Mouse (Mus musculus): Measurements from ENCODE around the gene Drap1.

Gene Drap1

DNA sequence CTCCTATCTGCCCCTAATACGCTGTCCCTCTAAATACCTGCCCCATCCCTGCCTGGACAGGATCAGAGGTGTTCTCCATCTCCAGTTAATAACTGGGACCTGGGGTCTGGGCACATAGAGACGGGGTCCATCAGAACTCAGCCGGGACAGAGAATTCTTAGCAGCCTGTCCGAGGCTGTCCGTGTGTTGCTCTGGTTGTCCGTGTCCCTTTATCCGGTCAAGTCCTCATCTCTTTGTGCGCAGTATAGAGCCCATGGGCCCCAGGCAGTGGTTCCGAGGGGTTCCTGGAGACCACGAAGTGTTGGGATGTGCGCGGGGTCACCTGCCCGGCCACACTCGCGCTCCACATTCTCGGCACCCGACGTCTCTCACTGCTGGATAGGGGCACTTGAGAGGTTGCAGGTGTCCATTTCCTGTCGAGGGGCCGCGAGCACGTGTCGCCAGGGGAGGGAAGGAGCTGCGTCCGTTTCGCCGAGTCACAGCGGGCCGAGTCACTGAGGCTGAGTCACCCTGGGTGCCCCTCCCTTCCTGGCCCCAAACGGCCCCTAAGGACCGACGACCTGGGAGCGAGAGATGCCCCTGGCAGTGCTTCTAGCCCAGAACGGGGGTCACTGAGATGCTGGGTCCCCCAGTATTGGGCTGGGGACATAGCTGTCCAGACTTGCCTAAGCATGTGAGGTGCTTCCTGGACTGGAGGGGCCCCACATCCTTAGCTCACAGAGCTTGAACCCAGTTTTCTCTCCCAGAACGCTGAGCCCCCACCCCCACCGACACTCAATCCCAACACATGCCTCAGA is 23.8 kb upstream of the Drap1 start:
- no peak for DNase-seq (ENCODE audit: low read depth)

DNA sequence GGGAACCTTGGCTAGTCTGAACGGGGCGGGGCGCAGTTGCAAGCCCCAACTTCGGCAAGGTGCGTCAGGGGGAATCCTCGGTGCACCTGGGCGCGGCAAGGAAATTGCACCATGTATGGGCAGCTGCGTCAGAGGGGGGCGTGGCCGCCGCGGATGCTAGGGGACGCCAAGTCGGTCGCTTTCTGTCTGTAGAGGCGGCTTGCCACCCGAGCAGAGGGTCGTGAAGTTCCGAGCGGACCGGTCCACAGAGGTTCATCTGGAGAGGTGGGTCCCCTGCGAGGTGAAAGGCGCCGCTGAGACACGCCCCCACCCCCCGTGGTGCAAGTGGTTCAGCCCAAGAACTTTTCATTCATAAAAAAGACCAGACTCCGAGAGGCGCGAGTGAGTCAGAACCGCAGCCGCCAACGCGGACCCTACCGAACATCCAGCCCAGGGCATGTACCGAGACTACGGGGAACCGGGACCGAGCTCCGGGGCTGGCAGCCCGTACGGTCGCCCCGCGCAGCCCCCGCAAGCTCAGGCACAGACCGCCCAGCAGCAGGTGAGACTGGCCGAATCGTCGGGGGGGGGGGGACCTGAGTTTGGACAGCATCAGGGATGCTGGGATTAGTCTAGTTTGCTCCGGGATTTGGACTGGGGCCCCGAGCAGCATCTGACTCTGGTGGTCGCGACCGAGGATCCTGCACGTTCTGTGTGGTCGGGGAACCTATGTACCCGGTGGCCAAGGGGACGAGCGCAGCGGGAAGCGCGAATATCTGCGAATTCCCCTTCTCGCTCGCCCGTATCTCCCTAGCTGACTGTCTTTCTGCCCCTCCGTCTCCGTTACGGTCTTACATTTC is 23.0 kb upstream of the Drap1 start, which contains the start of gene Fosl1:
Gene Fosl1, plus strand, starts transcription at position 33 of the 839 bp plus-strand sequence.
- no peak for DNase-seq (ENCODE audit: low read depth)

DNA sequence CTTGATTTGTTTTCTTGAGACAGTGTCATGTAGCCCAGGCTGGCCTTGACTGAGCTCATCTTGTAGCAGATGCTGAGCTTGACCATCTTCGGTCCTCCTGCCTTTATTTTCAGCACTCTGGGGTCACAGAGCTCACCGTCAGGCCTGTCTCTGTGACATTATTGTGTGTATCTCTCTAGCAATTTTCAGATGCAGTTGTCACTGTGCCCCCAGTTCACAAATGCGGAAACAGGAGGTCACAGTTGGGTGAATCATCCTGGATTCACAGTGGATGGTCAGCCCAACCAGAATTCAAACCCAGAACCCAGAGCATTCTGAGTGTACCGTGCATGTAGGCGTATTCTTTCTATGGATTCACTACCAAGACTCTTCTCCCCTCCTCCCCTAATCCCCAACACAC is 21.0 kb upstream of the Drap1 start:
- DNase-seq (ENCODE audit: low read depth): no peak

DNA sequence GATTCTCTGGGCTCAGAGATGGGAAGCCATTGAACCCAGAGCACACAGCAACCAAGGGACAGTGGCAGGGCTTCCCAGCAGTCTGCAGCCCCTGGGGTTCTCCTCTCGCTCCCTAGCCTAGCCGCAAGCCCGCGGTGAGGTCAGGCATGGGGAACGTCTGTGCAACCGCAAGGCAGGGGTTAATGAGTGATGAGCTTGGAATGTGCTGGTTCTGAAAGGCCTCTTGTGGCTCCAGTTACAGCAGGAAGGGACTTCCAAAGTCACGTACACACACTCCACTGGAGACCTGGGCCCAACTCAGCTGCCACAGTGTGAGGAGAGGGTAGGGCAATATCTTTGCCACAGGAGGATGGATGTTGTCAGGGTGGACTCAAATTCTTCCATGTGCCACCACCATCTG is 20.2 kb upstream of the Drap1 start:
- DNase-seq (ENCODE audit: low read depth): no peak

DNA sequence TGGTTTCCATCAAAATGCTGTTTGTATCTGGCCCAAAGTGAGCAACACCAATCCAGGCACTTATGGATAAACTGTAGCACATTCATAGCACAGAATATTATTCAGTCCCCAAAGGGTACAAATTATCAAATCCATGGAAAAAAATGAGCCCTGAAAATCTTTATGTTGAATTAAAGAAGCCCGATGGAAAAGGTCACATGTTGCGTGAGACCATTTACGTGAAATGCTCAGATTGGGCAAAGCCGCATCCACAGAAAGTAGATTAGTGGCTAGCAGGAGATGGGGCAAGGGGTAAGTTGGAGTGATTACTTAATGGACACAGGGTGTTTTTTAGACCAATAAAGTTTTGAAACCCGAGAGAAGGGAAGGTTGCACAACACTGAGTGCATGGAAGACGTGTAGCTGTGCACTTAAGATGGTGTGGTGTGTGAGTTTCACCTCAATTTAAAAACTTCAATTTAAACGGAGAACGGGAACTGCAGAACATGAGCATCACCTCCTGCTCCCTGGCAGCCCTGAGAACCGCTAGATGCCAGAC is 19.7 kb upstream of the Drap1 start:
- no peak for DNase-seq (ENCODE audit: low read depth)

DNA sequence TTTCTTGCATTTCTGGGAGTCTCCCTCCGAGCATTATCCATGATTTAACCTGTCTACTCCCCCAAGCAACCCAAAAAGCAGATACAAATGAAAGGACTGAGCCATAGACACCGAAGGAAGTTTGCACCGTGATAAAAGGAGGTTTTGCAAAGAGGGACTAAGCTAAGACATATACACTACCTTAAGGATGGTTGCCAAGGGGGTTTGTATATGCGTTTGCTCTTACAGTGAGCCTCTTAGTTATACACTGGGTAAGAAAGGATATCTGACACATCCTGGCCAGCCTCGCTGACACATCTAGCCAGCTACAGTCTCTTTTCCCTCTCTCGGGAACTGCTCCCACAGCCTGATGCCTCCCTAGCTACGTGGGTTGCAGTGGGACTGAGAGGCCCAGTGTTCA is 9.2 kb upstream of the Drap1 start:
- no peak for DNase-seq (ENCODE audit: low read depth)

DNA sequence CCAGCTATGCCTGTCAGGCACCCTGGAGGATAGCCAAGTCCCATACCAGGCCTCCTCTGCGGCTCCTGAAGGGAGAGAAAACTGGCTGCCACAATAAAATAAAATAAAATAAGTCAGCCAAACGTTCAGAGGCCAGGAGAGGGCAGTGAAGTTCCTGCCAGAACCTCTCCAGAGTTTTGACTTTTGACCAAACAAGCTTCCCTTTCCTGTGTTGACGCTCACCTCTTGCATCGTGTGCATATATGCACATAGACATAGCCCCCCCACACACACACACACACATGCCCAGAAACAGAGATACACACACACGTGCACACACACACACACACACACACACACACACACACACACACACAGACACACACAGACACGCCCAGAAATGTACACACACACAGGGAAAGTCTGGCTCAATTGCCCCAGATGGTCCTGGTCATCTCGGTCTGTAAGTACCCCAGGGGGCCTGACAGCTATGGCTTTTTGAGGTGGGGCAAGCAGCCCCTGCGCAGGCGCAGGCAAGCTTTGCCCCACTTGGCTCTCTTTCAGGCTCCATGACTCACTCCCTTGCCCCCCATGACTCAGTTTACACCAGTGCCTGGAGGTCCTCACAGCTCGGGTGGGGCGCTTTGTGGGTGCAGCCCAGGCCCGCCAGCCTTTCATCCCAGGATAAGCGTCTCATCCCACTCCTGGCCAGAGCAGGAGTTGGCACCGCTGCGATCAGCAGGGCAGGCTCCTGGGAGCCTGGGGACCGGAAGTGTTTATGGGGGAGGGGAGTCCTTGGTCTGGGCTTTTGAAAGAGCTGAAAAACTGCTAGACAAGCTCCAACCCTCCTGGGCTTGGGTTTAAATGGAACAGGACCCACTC is 8.4 kb upstream of the Drap1 start:
- peak; percentile 48 for DNase-seq (ENCODE audit: low read depth)

DNA sequence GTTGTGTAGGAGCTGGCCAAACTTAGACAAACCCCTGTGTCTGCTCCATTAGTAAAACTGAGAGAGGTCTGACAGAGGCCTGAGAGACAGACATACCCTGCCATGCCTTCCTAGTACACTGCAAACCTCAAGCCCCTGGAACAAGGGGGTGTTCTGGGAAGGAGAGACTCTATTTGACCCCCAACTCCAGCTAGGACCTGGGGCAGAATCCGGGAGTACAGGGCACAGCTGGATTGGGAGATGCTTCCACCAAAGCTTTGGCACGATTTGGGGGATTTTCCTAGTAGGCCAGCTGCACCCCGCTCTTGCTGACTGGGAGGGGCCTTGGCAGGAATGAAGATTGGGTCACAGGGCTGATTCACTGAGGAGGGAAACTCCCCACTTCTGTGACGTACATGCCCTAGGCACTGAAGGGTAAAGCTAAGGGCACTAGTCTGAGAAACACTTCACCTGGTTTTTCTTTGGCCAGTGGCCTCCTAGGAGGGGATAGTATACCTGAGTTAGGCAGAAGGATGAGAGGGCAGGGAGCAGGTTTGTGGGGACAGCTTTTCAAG is 7.2 kb upstream of the Drap1 start:
- DNase-seq (ENCODE audit: low read depth): no peak

DNA sequence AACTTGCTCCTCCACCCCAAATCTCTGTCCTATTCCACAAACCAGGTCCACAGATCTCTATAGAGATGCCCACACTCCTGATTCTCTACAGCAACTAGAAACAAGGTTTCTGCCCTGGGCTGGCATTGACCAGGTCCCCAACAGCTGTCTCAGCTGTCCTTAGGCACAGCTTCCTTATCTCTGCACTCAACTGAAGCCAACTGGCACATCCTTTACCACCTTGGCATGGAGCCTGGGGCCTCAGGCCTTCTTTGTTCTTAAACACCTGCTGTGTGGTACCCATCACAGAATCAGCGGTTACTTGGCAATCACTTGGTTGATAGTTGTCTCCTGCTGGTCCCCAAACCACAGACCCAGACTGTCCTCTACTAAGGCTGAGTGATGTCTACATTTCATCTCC is 5.6 kb upstream of the Drap1 start:
- no peak for DNase-seq (ENCODE audit: low read depth)

DNA sequence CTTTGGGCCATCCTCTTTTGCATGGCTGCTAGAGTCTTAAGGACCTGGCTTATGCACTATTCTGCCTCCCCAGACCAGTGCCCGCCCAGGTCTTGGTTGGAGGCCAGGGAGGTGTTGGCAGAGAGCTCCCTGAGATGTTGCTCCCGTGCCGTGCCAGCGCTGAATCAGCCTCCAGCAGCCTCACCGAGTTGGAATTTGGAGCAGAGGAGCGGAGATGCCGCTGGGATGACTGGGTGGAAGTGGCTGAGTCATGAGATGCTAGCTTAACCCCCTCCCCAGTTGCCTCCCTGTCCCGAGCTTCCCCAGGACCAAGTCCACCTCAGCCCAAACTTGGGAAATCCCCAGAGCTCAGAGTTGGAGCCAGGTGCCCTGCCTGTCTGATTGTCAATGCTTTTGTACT is 5.0 kb upstream of the Drap1 start:
- no peak for DNase-seq (ENCODE audit: low read depth)

DNA sequence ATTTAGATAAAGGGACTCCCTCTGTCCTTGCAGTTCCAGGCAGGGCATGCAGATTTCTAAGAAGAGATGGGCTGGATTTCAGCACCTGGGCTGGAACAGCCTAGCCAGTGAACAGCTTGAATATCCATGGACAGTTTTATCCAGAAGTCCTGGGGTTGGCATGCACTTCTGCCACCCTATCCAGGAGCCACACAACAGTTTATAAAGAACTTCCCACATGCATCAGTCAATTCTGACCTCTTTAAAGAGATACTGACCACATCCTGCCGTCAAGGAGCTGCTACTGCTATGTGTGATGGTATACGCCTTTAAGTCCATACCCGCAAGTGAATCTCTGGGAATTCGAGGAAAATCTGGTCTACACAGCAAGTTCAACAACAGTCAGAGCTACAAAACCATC is 4.4 kb upstream of the Drap1 start:
- DNase-seq (ENCODE audit: low read depth): no peak

DNA sequence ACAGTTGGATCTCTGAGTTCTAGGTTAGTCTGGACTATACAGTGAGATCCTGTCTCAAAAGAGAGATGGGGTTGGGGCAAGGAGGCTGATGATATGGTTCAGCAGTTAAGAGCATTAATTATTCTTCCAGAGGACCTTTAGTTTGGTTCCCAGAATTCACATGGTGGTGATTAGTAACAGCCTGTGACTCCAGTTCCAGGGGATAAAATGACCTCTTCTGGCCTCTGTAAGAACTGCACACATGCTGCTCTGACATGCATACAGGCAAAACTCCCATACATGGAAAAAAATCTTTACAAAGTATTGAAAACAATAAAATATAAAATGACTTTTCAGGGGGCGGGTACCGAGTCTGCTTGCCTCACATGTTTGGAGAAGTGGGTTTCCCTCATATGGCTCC is 3.3 kb upstream of the Drap1 start:
- DNase-seq (ENCODE audit: low read depth): no peak

DNA sequence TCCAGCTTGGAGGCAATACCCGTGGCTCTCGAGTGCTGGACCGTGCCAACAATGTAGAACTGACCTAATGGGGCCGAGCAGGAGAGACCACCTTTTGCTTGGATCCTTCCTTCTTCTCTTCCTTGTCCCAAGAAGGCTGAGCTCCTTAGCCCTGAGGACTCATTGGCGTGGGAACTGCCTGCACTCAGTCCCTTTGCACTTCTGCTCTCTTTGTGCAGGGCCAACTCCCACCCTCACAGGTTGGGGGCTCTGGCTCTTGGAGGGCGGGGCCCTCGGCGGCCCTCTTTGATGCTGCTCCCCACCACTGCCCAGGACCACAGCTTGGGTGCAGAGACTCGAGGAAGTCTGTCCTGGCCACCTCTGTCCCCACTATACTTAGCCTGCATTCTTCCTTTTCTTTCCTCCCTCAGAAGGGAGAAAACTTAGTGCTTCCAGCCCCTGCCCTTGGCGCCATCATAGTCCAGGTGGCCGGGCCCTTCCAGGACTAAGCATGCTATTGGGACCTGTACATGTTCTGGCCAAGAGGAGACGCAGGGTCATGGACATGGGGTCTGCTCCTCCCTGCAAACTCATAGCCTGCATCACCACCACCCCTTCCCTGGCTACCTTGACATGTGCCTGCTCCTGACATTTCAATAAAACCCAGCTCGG is 2.0 kb upstream of the Drap1 start:
- DNase-seq (ENCODE audit: low read depth): no peak

DNA sequence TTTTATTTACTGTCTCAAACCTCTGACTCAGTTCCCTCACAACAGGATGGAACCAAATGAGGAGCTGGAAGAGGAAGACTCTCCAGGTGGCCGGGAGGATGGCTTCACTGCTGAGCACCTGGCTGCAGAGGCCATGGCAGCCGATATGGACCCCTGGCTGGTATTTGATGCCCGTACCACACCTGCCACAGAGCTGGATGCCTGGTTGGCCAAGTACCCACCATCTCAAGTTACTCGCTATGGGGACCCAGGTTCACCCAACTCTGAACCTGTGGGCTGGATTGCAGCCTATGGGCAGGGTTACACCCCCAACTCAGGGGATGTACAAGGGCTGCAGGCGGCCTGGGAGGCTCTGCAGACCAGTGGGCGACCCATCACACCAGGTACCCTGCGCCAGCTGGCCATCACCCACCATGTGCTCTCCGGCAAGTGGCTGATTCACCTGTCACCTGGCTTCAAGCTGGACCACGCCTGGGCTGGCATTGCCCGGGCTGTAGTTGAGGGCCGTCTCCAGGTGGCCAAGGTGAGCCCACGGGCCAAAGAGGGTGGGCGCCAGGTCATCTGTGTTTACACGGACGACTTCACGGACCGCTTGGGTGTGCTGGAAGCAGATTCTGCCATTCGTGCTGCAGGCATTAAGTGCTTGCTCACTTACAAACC is 1.3 kb upstream of the Drap1 start:
- no peak for DNase-seq (ENCODE audit: low read depth)

DNA sequence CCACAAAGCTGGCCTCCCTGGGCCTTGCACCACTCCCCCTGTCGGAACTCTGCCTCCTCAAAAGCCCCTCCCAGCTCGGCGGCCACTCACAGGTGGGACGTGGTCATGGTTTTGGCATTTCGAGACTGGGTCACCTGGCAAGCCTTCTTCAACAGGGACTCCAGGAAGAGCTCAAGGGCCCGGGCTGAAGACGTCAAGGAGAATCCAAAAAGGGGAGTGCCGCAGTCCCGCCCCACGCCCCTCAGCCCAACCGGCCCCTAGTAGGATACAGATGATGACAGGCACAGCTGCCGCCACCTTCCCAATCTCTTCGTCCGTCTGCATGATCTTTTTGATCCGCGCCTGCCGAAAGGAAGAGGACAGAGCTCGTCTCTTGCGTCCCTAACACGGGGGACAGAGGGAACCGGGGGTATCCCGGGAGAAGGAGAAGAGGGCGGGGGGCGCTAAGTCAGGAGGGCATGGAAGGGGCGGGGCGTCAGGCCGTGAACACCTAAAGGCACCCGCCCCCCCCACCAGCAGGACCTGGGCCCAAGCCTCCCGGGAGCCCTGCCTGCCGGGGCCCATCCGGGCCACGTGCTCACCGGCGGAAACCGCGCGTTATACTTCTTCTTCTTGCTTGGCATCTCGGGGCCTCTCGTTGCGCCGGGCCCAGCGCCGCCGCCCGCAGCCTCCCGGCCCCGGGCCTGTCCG is 542 bp downstream of the Drap1 start:
- no peak for DNase-seq (ENCODE audit: low read depth)

DNA sequence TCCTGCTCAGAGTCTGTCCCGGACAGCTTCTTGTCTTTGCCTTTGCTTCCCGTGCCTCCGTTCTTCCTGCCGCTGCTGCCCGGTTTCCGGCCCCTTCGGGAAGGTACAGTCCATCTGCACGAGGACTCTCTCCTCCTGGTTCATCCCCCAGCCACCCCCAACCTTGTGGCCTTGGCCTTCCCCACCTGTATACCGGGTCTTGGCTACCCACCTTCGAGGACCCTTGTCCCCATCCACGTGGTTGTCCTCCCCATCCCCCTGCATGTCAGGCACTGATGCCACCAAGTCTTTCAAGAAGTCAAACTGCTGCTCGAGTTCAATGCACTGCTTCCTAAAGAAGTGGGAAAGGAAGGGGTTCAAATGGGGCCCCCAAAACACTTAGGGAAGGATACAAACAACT is 1.2 kb downstream of the Drap1 start:
- DNase-seq (ENCODE audit: low read depth): no peak

DNA sequence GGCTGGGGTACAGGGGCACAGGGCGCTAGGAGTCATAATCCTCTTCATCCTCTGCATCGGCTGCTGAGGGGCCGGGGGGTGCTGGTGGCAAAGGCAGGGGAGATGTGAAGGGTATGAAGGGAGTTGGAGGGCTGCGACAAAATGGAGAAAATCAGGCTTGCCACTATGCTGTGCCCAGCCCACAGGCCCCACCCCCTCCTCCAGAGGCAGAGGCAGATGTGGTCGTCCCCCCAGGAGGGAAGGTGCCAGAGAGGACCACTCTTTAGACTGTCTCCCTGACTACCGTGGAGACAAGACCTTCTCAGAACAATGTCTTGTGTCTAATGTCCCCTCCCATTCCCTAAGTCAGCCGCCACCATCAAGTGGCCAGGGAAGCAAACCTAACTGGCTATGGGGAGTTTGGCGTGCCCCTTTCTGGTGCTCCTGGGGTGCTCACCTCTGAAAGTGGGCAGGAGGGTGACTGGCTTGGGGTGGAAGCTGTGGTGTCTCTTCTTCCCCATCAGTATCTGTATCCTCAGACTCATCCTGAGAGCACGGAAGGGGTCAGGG is 1.8 kb downstream of the Drap1 start:
- no peak for DNase-seq (ENCODE audit: low read depth)

DNA sequence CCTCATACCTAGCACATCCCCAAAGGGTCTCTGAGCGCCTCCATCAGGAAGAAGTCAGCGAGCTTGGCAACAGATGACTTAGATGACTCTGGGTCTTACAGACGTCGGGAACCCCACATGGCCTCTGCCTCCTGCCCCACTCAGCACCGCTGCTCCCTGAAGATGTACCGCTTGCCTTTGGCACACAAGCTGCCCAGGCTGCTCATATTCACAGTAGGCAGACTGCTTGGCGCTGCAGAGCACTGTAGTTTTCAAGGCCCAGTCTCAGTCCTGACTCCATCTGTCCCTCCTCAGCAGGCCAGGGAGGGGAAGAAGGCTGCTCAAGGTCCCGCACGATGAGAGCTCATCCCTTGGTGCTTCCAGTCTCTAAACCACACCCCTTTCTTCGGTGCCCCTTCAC is 2.5 kb downstream of the Drap1 start:
- DNase-seq (ENCODE audit: low read depth): no peak

DNA sequence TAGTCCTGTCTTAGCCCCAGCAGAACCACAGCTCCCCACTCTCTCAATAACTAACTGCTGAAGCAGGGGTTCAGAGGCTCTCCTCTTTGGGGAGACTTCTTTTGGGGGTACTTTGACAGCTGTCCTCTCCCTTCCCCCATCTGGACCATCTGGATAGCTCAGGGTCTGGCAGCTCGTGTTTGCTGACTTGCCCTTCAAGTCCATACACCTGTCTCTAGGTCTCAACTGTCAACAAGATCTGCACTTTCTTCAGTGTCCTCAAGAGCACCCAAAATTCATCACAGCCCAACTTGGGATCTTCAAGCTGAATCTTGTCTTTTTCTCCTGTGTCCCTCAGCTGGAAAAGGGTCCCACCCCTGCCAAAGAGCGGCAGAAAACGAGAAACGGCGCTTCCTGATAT is 3.0 kb downstream of the Drap1 start:
- no peak for DNase-seq (ENCODE audit: low read depth)

DNA sequence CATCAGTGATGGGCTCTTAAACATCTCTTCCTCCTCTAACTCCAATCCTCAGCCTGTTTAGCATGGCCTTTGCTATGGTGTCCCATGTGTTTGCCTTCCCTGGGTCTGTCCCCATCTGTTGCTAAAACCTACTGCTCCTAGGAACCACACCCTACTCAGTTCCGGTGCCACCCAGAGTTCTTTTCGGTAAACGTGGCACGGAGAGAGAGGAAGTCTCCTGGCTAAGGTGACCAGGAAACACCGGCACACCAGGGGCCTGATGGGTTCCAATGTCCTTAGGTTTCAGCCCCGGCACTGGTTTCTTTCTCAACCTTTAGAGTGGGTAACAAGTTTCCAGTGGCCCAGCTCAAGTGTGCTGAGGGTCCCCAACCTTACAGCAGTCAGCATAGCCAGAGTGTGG is 4.2 kb downstream of the Drap1 start:
- no peak for DNase-seq (ENCODE audit: low read depth)
